Mouse (Mus musculus): ENCODE data around the gene Abcb5. TPM values are rescaled to one million over a fixed set of nuclear protein-coding genes. Genes with fewer than 3 reads are reported as not detected.

Abcb5 gene
- not detected in 2 replicates for polyA plus RNA-seq (2015; fragmentation: Nextera tagmentation; extraction: Ambion mirVana)

- no peaks in the 10 kb centered on the region for H3K4me1 ChIP-seq (ENCODE audit: insufficient read depth, low read depth, low read length)
- no peak within 1 kb of the TSS for H3K4me3 ChIP-seq (ENCODE audit: low read depth, low read length)
- no peak within 1 kb of the TSS for H3K27ac ChIP-seq (ENCODE audit: low read length)
- no peaks in the 10 kb centered on the region for H3K27me3 ChIP-seq (replicated peaks; ENCODE audit: insufficient read depth, low read length)
- H3K4me2 ChIP-seq (replicated peaks; ENCODE audit: low read depth, low read length) = no peak within 1 kb of the TSS
- TF ChIP-seq EP300 (IDR thresholded peaks at IDR 0.05) (no peak), CTCF (IDR thresholded peaks at IDR 0.05) (no peak)
- DNase-seq (ENCODE audit: low spot score) = no peak
- H3K36me3 ChIP-seq (ENCODE audit: insufficient read depth, low read length) = no peaks in the 10 kb centered on the region
- ATAC-seq = no peak
- 69% methylated on average over 4 of the region's 4 CpGs for WGBS
- no peak within 1 kb of the TSS for H3K9ac ChIP-seq (replicated peaks; ENCODE audit: low read depth)
- H3K9me3 ChIP-seq (ENCODE audit: low read length) = no peaks in the 10 kb centered on the region
Measured at GRCm38 (mm10) chr12:118966321-118966720, at the start of gene Abcb5. TSS of gene Abcb5 (minus strand) at chr12:118966421.

- no peaks in the 10 kb centered on the region for H3K9me3 ChIP-seq (ENCODE audit: low read length)
- no peaks in the 10 kb centered on the region for H3K36me3 ChIP-seq (ENCODE audit: insufficient read depth, low read length)
- H3K4me3 ChIP-seq (ENCODE audit: low read depth, low read length) = no peak overlapping the region
- 41% methylated on average over 2 of the region's 2 CpGs for WGBS
- H3K27ac ChIP-seq (ENCODE audit: low read length) = no peak overlapping the region
- H3K27me3 ChIP-seq (replicated peaks; ENCODE audit: insufficient read depth, low read length) = no peaks in the 10 kb centered on the region
- no peaks in the 10 kb centered on the region for H3K4me1 ChIP-seq (ENCODE audit: insufficient read depth, low read depth, low read length)
- no peak for TF ChIP-seq CTCF (IDR thresholded peaks at IDR 0.05)
- TF ChIP-seq EP300 (IDR thresholded peaks at IDR 0.05) = no peak
- DNase-seq (ENCODE audit: low spot score) (peak; percentile 7), ATAC-seq (no peak)
- H3K4me2 ChIP-seq (replicated peaks; ENCODE audit: low read depth, low read length) = no peak overlapping the region
- no peak overlapping the region for H3K9ac ChIP-seq (replicated peaks; ENCODE audit: low read depth)
Measured at GRCm38 (mm10) chr12:118999230-118999629, 33.0 kb upstream of the Abcb5 start.

DNA sequence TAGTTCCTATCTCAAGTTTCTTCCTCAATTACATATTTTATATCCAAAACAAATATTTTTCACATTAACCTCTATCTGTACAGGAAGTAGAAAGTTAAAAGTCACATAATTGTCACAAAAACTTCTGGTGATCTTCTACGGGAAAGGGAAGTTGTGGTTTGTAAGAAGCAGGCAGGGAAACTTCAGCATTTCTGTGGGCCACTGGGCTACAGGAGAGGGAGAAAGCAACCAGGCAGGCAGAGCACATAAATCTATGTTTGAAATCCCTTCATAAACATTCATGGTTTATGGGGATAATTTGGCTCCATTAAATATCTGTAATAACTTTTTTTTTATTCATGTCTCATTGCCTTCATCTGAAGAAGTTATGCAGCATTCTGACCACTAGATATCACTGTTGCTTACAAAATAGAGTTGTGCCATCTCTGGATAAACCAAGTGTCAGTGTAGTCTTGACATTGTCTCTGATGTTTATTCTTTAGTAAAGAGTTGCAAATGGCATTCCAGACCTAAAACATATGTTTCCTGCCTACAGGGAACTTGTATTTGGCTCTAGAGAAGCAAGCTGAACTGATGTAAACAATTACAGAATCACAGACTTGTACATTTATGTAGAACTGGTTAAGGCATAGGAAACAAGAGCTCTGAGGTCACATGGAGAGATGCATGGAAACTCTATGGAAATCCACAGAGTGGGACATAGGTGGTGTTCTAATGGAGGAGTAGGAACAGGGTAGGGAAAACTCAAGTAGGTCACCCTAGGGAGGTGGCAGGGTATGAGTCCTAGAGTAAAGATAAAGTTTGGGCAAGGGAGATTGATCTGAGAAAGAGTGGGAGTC lies 28.3 kb upstream of the Abcb5 start:
- WGBS = 51% methylated on average over 1 of the region's 1 CpGs
- Histone ChIP-seq H3K4me3 (ENCODE audit: low read depth, low read length) (no peak overlapping the region), H3K4me2 (replicated peaks; ENCODE audit: low read depth, low read length) (no peak overlapping the region), H3K9me3 (ENCODE audit: low read length) (no peaks in the 10 kb centered on the region), H3K27ac (ENCODE audit: low read length) (no peak overlapping the region), H3K4me1 (ENCODE audit: insufficient read depth, low read depth, low read length) (no peaks in the 10 kb centered on the region), H3K9ac (replicated peaks; ENCODE audit: low read depth) (no peak overlapping the region), H3K27me3 (replicated peaks; ENCODE audit: insufficient read depth, low read length) (no peaks in the 10 kb centered on the region), H3K36me3 (ENCODE audit: insufficient read depth, low read length) (no peaks in the 10 kb centered on the region)
- peak; percentile 61 for TF ChIP-seq CTCF (IDR thresholded peaks at IDR 0.05)
- TF ChIP-seq EP300 (IDR thresholded peaks at IDR 0.05) = no peak
- no peak for ATAC-seq
- DNase-seq (ENCODE audit: low spot score) = peak; percentile 66

GRCm38 (mm10) chr12:118984852-118985251 lies 18.6 kb upstream of the Abcb5 start:
- WGBS = 76% methylated on average over 1 of the region's 1 CpGs
- no peak for DNase-seq (ENCODE audit: low spot score)

DNA sequence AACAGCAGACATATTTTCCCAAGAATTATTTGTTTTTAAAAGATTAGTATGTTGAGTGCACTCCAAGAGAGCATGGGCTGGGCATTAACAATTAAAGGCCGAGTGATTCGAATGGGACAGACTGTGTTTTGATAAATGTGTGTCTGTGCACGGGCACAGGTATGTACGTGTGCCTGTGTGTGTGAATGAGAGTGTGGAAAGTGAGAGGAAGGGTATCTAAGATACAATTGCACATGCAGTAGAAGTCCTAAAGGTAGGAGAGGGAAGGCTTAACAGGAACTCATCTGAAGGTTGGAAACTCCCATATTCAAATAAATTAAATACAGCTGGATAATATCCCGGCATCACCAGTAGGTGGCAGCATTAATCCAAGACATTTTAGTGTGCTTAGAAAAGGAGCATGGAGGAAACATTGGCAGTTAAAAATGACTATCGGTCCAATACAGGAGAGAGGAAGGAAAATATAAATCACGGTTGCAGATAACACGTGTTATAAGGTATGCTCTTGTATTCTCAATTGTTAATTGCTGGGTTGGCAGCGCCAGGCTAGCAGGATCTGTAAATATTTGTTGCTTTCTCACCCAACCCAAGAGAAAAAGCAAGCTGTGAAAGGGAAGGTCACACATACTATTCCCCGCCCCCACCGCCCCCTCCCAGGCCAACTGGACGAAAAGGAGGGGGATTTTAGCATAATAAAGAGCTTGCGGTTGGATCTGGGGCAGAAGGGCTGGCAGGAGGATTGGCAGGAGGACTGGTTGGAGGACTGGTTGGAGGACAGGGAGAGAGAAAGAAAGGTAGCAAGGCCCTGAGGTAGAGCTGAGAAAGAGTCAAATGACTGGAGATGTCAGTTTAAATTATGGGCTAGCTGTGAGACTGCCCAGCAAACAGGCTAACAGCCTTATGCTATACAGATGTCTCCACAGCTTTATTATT lies 35.6 kb downstream of the Abcb5 start:
- WGBS = 22% methylated on average over 13 of the region's 13 CpGs
- Histone ChIP-seq H3K4me3 (ENCODE audit: low read depth, low read length) (no peak overlapping the region), H3K27ac (ENCODE audit: low read length) (no peak overlapping the region), H3K4me2 (replicated peaks; ENCODE audit: low read depth, low read length) (no peak overlapping the region; the same call in 1 of the 2 replicates), H3K9me3 (ENCODE audit: low read length) (no peaks in the 10 kb centered on the region), H3K36me3 (ENCODE audit: insufficient read depth, low read length) (no peaks in the 10 kb centered on the region), H3K4me1 (ENCODE audit: insufficient read depth, low read depth, low read length) (no peaks in the 10 kb centered on the region), H3K27me3 (replicated peaks; ENCODE audit: insufficient read depth, low read length) (no peaks in the 10 kb centered on the region), H3K9ac (replicated peaks; ENCODE audit: low read depth) (no peak overlapping the region)
- DNase-seq (ENCODE audit: low spot score) (peak; percentile 74), ATAC-seq (no peak; the same call in 1 of the 2 replicates)
- no peak for TF ChIP-seq EP300 (IDR thresholded peaks at IDR 0.05)
- peak; percentile 78 for TF ChIP-seq CTCF (IDR thresholded peaks at IDR 0.05)

More at GRCm38 (mm10) chr12:118984852-118985251, 18.6 kb upstream of the Abcb5 start:
- TF ChIP-seq EP300 (IDR thresholded peaks at IDR 0.05) (no peak), CTCF (IDR thresholded peaks at IDR 0.05) (no peak)
- Histone ChIP-seq H3K4me1 (ENCODE audit: insufficient read depth, low read depth, low read length) (no peaks in the 10 kb centered on the region), H3K36me3 (ENCODE audit: insufficient read depth, low read length) (no peaks in the 10 kb centered on the region), H3K4me2 (replicated peaks; ENCODE audit: low read depth, low read length) (no peak overlapping the region), H3K27ac (ENCODE audit: low read length) (no peak overlapping the region), H3K9ac (replicated peaks; ENCODE audit: low read depth) (no peak overlapping the region), H3K27me3 (replicated peaks; ENCODE audit: insufficient read depth, low read length) (no peaks in the 10 kb centered on the region), H3K9me3 (ENCODE audit: low read length) (no peaks in the 10 kb centered on the region), H3K4me3 (ENCODE audit: low read depth, low read length) (no peak overlapping the region)
- no peak for ATAC-seq

GRCm38 (mm10) chr12:118926813-118927281 lies 39.4 kb downstream of the Abcb5 start:
- Histone ChIP-seq H3K27ac (ENCODE audit: low read length) (no peak overlapping the region), H3K4me1 (ENCODE audit: insufficient read depth, low read depth, low read length) (no peaks in the 10 kb centered on the region), H3K4me2 (replicated peaks; ENCODE audit: low read depth, low read length) (no peak overlapping the region), H3K27me3 (replicated peaks; ENCODE audit: insufficient read depth, low read length) (no peaks in the 10 kb centered on the region), H3K9ac (replicated peaks; ENCODE audit: low read depth) (no peak overlapping the region), H3K4me3 (ENCODE audit: low read depth, low read length) (no peak overlapping the region), H3K36me3 (ENCODE audit: insufficient read depth, low read length) (no peaks in the 10 kb centered on the region), H3K9me3 (ENCODE audit: low read length) (no peaks in the 10 kb centered on the region)
- 14% methylated on average over 13 of the region's 13 CpGs for WGBS
- TF ChIP-seq EP300 (IDR thresholded peaks at IDR 0.05) = no peak
- peak; percentile 76 for TF ChIP-seq CTCF (IDR thresholded peaks at IDR 0.05)
- ATAC-seq = no peak
- DNase-seq (ENCODE audit: low spot score) = peak; percentile 56

Measured in lung, postnatal 0 days (tissue).